ENCODE assay signal across 8 mouse cellular contexts in genomic region chr16:37012336-37012735, GRCm38 (mm10). TPM values are rescaled to one million over a fixed set of nuclear protein-coding genes. Genes with fewer than 3 reads are reported as not detected.
DNase-seq lines count a peak whose midpoint lies in the region; ATAC-seq and TF ChIP-seq lines count a peak whose summit lies in the region.

No protein-coding gene starts in this region.

- no peak for TF ChIP-seq POLR2A in limb, embryonic 14.5 days (IDR thresholded peaks at IDR 0.05; ENCODE audit: borderline replicate concordance, extremely low read depth, insufficient read depth, insufficient read length)
- TF ChIP-seq POLR2A in small intestine, adult 2 months (IDR thresholded peaks at IDR 0.05; ENCODE audit: low read depth, low read length) = no peak

- H3K9me3 ChIP-seq in lung, postnatal 0 days (ENCODE audit: low read length) = no peaks in the 10 kb centered on the region
- H3K9me3 ChIP-seq in erythroblast, embryonic 14.5 days (ENCODE audit: control insufficient read depth, low read length) = no peaks in the 10 kb centered on the region
- no peaks in the 10 kb centered on the region for H3K9me3 ChIP-seq in limb, embryonic 14.5 days (ENCODE audit: control insufficient read depth, low read length)

- H3K4me1 ChIP-seq in lung, postnatal 0 days (ENCODE audit: insufficient read depth, low read depth, low read length) = peaks cover 7% of the 10 kb centered on the region; the same call in 1 of the 2 replicates
- H3K4me1 ChIP-seq in erythroblast, embryonic 14.5 days (ENCODE audit: control insufficient read depth) = peaks cover 35% of the 10 kb centered on the region
- H3K4me1 ChIP-seq in limb, embryonic 14.5 days (ENCODE audit: control insufficient read depth, insufficient read depth, low read length) = peaks cover 8% of the 10 kb centered on the region
- H3K4me1 ChIP-seq in small intestine, adult 2 months (ENCODE audit: control insufficient read depth, insufficient read depth, insufficient read length, low read length) = peaks cover 5% of the 10 kb centered on the region

- no peak for DNase-seq in lung, postnatal 0 days (ENCODE audit: low spot score)
- no peak for DNase-seq in lung, adult 18-20 months
- DNase-seq in limb, embryonic 14.5 days (ENCODE audit: low spot score) = no peak
- DNase-seq in thymus, adult 18-20 months = no peak
- DNase-seq in right cerebral cortex, postnatal 14 days = no peak
- DNase-seq in thymus, postnatal 4 days = no peak

- peak overlapping the region; percentile 58; the same call in 1 of the 2 replicates for H3K4me3 ChIP-seq in lung, postnatal 0 days (ENCODE audit: low read depth, low read length)
- peak overlapping the region; percentile 70 for H3K4me3 ChIP-seq in erythroblast, embryonic 14.5 days (replicated peaks)
- peak overlapping the region; percentile 80 for H3K4me3 ChIP-seq in limb, embryonic 14.5 days (replicated peaks; ENCODE audit: low read length)
- H3K4me3 ChIP-seq in small intestine, adult 2 months (ENCODE audit: low read depth, low read length) = peak overlapping the region; percentile 89; the same call in 1 of the 2 replicates

- H3K27ac ChIP-seq in lung, postnatal 0 days (ENCODE audit: low read length) = no peak overlapping the region
- no peak overlapping the region for H3K27ac ChIP-seq in limb, embryonic 14.5 days (replicated peaks; ENCODE audit: low read depth, low read length)
- no peak overlapping the region for H3K27ac ChIP-seq in small intestine, adult 2 months (ENCODE audit: insufficient read depth, low read depth, low read length)

- no peak for TF ChIP-seq EP300 in lung, postnatal 0 days (IDR thresholded peaks at IDR 0.05)

- peak overlapping the region; percentile 84 for H3K4me2 ChIP-seq in lung, postnatal 0 days (replicated peaks; ENCODE audit: low read depth, low read length)
- peak overlapping the region; percentile 81 for H3K4me2 ChIP-seq in limb, embryonic 14.5 days (replicated peaks; ENCODE audit: low read depth, low read length, severe bottlenecking)

- H3K9ac ChIP-seq in lung, postnatal 0 days (replicated peaks; ENCODE audit: low read depth) = no peak overlapping the region; the same call in 1 of the 2 replicates
- H3K9ac ChIP-seq in limb, embryonic 14.5 days (ENCODE audit: low read depth, low read length, severe bottlenecking) = peak overlapping the region; percentile 75

- no peaks in the 10 kb centered on the region for H3K36me3 ChIP-seq in lung, postnatal 0 days (ENCODE audit: insufficient read depth, low read length)
- H3K36me3 ChIP-seq in erythroblast, embryonic 14.5 days (ENCODE audit: control insufficient read depth) = peaks cover 44% of the 10 kb centered on the region
- no peaks in the 10 kb centered on the region for H3K36me3 ChIP-seq in limb, embryonic 14.5 days (ENCODE audit: control insufficient read depth, insufficient read depth, low read length)
- H3K36me3 ChIP-seq in small intestine, adult 2 months (ENCODE audit: control insufficient read depth, insufficient read depth, low read length) = no peaks in the 10 kb centered on the region; the same call in 1 of the 2 replicates

- no peak for TF ChIP-seq CTCF in lung, postnatal 0 days (IDR thresholded peaks at IDR 0.05)
- no peak for TF ChIP-seq CTCF in small intestine, adult 2 months (IDR thresholded peaks at IDR 0.05; ENCODE audit: extremely low read depth, insufficient read length, insufficient replicate concordance, low read depth, low read length)

- ATAC-seq in lung, postnatal 0 days = no peak
- ATAC-seq in limb, embryonic 14.5 days (ENCODE audit: low FRiP score, low read depth) = no peak

- H3K27me3 ChIP-seq in lung, postnatal 0 days (replicated peaks; ENCODE audit: insufficient read depth, low read length) = no peaks in the 10 kb centered on the region
- H3K27me3 ChIP-seq in erythroblast, embryonic 14.5 days (ENCODE audit: control insufficient read depth) = no peaks in the 10 kb centered on the region
- H3K27me3 ChIP-seq in limb, embryonic 14.5 days (ENCODE audit: control insufficient read depth, insufficient read depth, low read length) = no peaks in the 10 kb centered on the region
- H3K27me3 ChIP-seq in small intestine, adult 2 months (ENCODE audit: control insufficient read depth, insufficient read depth, low read length) = no peaks in the 10 kb centered on the region

- WGBS in lung, postnatal 0 days = 30% methylated on average over 5 of the region's 5 CpGs
- WGBS in limb, embryonic 14.5 days = 65% methylated on average over 5 of the region's 5 CpGs
- WGBS in small intestine, adult 2 months = 22% methylated on average over 5 of the region's 5 CpGs

RNA-seq across cellular contexts. Expression of gene Polq, which starts 0.8 kb away (rescaled TPM):
- polyA plus RNA-seq in lung, postnatal 0 days (2015; fragmentation: Nextera tagmentation; extraction: Ambion mirVana) = 0.38 and 0.58 TPM in 2 replicates
- polyA plus RNA-seq in erythroblast, embryonic 14.5 days (2012) = 0.44 and 0.76 TPM in 2 replicates
- 5.5 and 6.5 TPM in 2 replicates for polyA plus RNA-seq in limb, embryonic 14.5 days (2012; rRNA removed)
- 5.5 and 6.1 TPM in 2 replicates for polyA plus RNA-seq in limb, embryonic 14.5 days (2014; fragmentation: Nextera tagmentation; extraction: Ambion mirVana)
- 0.09 and 0.13 TPM in 2 replicates for polyA plus RNA-seq in small intestine, adult 2 months (2012; rRNA removed)

RNA-seq across cellular contexts. Expression of gene Fbxo40, which starts 22.1 kb away (rescaled TPM):
- polyA plus RNA-seq in lung, postnatal 0 days (2015; fragmentation: Nextera tagmentation; extraction: Ambion mirVana) = 0.10 and 0.12 TPM in 2 replicates
- polyA plus RNA-seq in erythroblast, embryonic 14.5 days (2012) = not detected in 2 replicates
- polyA plus RNA-seq in limb, embryonic 14.5 days (2012; rRNA removed) = 0.26 and 0.32 TPM in 2 replicates
- 0.43 and 0.44 TPM in 2 replicates for polyA plus RNA-seq in limb, embryonic 14.5 days (2014; fragmentation: Nextera tagmentation; extraction: Ambion mirVana)
- not detected in 2 replicates for polyA plus RNA-seq in small intestine, adult 2 months (2012; rRNA removed)
